ENCODE assay signal across 26 mouse cellular contexts in genomic region chr16:31846763-31847162, GRCm38 (mm10). TPM values are rescaled to one million over a fixed set of nuclear protein-coding genes. Genes with fewer than 3 reads are reported as not detected.
A peak's percentile ranks its signal among the peaks of the same experiment; 100 is the strongest.
DNase-seq lines count a peak whose midpoint lies in the region; ATAC-seq and TF ChIP-seq lines count a peak whose summit lies in the region.
"Had no signal": no experiment of that assay in that cellular context is flagged by ENCODE, and none has a peak within 500 bp of the region (broad histone marks: within the 10 kb centered on the region; RNA-seq: fewer than 3 reads in every experiment).

No protein-coding gene starts in this region.

- intact Hi-C loops in left cerebral cortex, postnatal 25 days (cut with DNase I), result no loop called here

- no peak overlapping the region for H3K9ac ChIP-seq in neural tube, embryonic 13.5 days
- no peak overlapping the region for H3K9ac ChIP-seq in hindbrain, postnatal 0 days (replicated peaks; ENCODE audit: low read length)
- H3K9ac ChIP-seq: embryonic facial prominence, embryonic 15.5 days; forebrain, embryonic 15.5 days; heart, embryonic 12.5 days; limb, embryonic 15.5 days; liver, embryonic 14.5 days; lung, embryonic 14.5 days; midbrain, embryonic 12.5 days had no signal

- TF ChIP-seq CTCF in hindbrain, postnatal 0 days (IDR thresholded peaks at IDR 0.05; ENCODE audit: low read depth), result no peak

- H3K27me3 ChIP-seq in neural tube, embryonic 13.5 days, result no peaks in the 10 kb centered on the region
- H3K27me3 ChIP-seq in hindbrain, postnatal 0 days (ENCODE audit: insufficient read depth, low read length), result no peaks in the 10 kb centered on the region
- H3K27me3 ChIP-seq: embryonic facial prominence, embryonic 15.5 days; forebrain, embryonic 15.5 days; heart, embryonic 12.5 days; limb, embryonic 15.5 days; midbrain, embryonic 12.5 days had no signal

- DNase-seq in neural tube, embryonic 10.5 days (ENCODE audit: extremely low spot score, low spot score), result no peak
- DNase-seq in embryo, embryonic 11 days, result peak; percentile 23
- peak; percentile 40 for DNase-seq in hindbrain, postnatal 0 days (ENCODE audit: low spot score)
- DNase-seq in c-Kit-positive CD71-positive TER-119-positive erythroid progenitor cells, embryonic 14.5 days (ENCODE audit: low spot score), result no peak
- DNase-seq in testis, postnatal 14 days (ENCODE audit: low spot score), result no peak
- no peak for DNase-seq in left cerebral cortex, postnatal 25 days (ENCODE audit: low spot score in 2 of 2)
- DNase-seq: adrenal gland, postnatal 14 days; cerebellum, adult 11-12 months; cerebellum, postnatal 10 days; gastrocnemius, postnatal 14 days; heart, adult 11 months; heart, postnatal 10 days; kidney, adult 18-20 months; left cerebral cortex, postnatal 4 days; lung, embryonic 14.5 days had no signal

- H3K9me3 ChIP-seq in neural tube, embryonic 13.5 days, result no peaks in the 10 kb centered on the region
- no peaks in the 10 kb centered on the region for H3K9me3 ChIP-seq in hindbrain, postnatal 0 days (ENCODE audit: low read length)
- H3K9me3 ChIP-seq: embryonic facial prominence, embryonic 15.5 days; forebrain, embryonic 15.5 days; heart, embryonic 12.5 days; limb, embryonic 15.5 days; midbrain, embryonic 12.5 days had no signal

- H3K27ac ChIP-seq in neural tube, embryonic 13.5 days (replicated peaks), result no peak overlapping the region
- H3K27ac ChIP-seq in hindbrain, postnatal 0 days, result no peak overlapping the region
- H3K27ac ChIP-seq: embryonic facial prominence, embryonic 15.5 days; forebrain, embryonic 15.5 days; kidney, postnatal 0 days; left cerebral cortex, adult 2 months; limb, embryonic 15.5 days; liver, embryonic 14.5 days; macrophage; midbrain, embryonic 12.5 days; stomach, postnatal 0 days had no signal

- 0 out of 2 replicates have a peak overlapping the region, but pooled peaks have one; percentile 16 for H3K4me2 ChIP-seq in neural tube, embryonic 13.5 days
- no peak overlapping the region for H3K4me2 ChIP-seq in hindbrain, postnatal 0 days (ENCODE audit: low read depth, low read length)
- H3K4me2 ChIP-seq: embryonic facial prominence, embryonic 15.5 days; forebrain, embryonic 15.5 days; heart, embryonic 12.5 days; limb, embryonic 15.5 days; lung, embryonic 14.5 days; midbrain, embryonic 12.5 days had no signal

- WGBS in neural tube, embryonic 13.5 days, result 51% methylated on average over 10 of the region's 10 CpGs
- WGBS in hindbrain, postnatal 0 days, result 41% methylated on average over 10 of the region's 10 CpGs

- H3K4me3 ChIP-seq in neural tube, embryonic 13.5 days, result no peak overlapping the region
- H3K4me3 ChIP-seq in hindbrain, postnatal 0 days (ENCODE audit: low read length), result no peak overlapping the region
- H3K4me3 ChIP-seq: embryonic facial prominence, embryonic 15.5 days; forebrain, embryonic 15.5 days; heart, embryonic 12.5 days; left cerebral cortex, adult 2 months; limb, embryonic 15.5 days; midbrain, embryonic 12.5 days had no signal

- H3K36me3 ChIP-seq in neural tube, embryonic 13.5 days, result no peaks in the 10 kb centered on the region
- H3K36me3 ChIP-seq in hindbrain, postnatal 0 days (ENCODE audit: insufficient read depth, low read length), result no peaks in the 10 kb centered on the region

- 0 out of 2 replicates have a peak, but pooled peaks cover 4% of the 10 kb centered on the region for H3K4me1 ChIP-seq in neural tube, embryonic 13.5 days (replicated peaks)
- no peaks in the 10 kb centered on the region for H3K4me1 ChIP-seq in hindbrain, postnatal 0 days (ENCODE audit: insufficient read depth, low read length)
- H3K4me1 ChIP-seq: embryonic facial prominence, embryonic 15.5 days; forebrain, embryonic 15.5 days; heart, embryonic 12.5 days; limb, embryonic 15.5 days; midbrain, embryonic 12.5 days had no signal

- ATAC-seq in neural tube, embryonic 13.5 days (ENCODE audit: low read depth), result no peak
- peak; percentile 51; the same call in 1 of the 2 replicates for ATAC-seq in hindbrain, postnatal 0 days
- ATAC-seq: forebrain, embryonic 15.5 days had no signal

RNA-seq across cellular contexts. Expression of gene Meltf, which starts 31.8 kb away (rescaled TPM):
- polyA plus RNA-seq in neural tube, embryonic 13.5 days (2015; fragmentation: Nextera tagmentation; extraction: Ambion mirVana), result 0.32 TPM in 2 replicates
- total RNA-seq in hindbrain, postnatal 0 days (2014; rRNA removed), result 0.14 and 0.16 TPM in 2 replicates
- 0.18 and 0.41 TPM in 2 replicates for polyA plus RNA-seq in hindbrain, postnatal 0 days (2015; fragmentation: Nextera tagmentation; extraction: Ambion mirVana)
- total RNA-seq in left cerebral cortex, postnatal 25 days (2021), result under 1 TPM; 0.30 to 0.55 TPM
- total RNA-seq: adrenal gland, postnatal 14 days had no signal
- polyA plus RNA-seq: macrophage; stomach, postnatal 0 days had no signal

Comparison
In these comparisons a context has a peak if more than half of its experiments do, and no peak if none do; other contexts are left out.
1. DNase-seq: peak in embryo, embryonic 11 days (single experiment) and hindbrain, postnatal 0 days (single experiment); none in neural tube, embryonic 10.5 days (single experiment), c-Kit-positive CD71-positive TER-119-positive erythroid progenitor cells, embryonic 14.5 days (single experiment), testis, postnatal 14 days (single experiment) and left cerebral cortex, postnatal 25 days (0 of 2).